Mouse (Mus musculus): ENCODE measurements at regions not wholly inside any gene's neighbourhood (a gene's known extent, or its start where the extent isn't known, plus 50 kb on each side); places are given as distances from the start of the nearest gene placed in this dataset.

- Histone ChIP-seq H3K4me3 (ENCODE audit: insufficient read depth, low read length) (no peak overlapping the region), H3K4me1 (ENCODE audit: control insufficient read depth, insufficient read depth, low read length) (no peaks in the 10 kb centered on the region), H3K27ac (ENCODE audit: insufficient read depth, low read length) (no peak overlapping the region)
- TF ChIP-seq CTCF (IDR thresholded peaks at IDR 0.05; ENCODE audit: borderline replicate concordance, insufficient read depth, low read length) (no peak), POLR2A (IDR thresholded peaks at IDR 0.05; ENCODE audit: low read depth, low read length) (no peak)
Observed at GRCm38 (mm10) chr9:93947053-93947452, 590.8 kb downstream of the 1190002N15Rik start.

DNA sequence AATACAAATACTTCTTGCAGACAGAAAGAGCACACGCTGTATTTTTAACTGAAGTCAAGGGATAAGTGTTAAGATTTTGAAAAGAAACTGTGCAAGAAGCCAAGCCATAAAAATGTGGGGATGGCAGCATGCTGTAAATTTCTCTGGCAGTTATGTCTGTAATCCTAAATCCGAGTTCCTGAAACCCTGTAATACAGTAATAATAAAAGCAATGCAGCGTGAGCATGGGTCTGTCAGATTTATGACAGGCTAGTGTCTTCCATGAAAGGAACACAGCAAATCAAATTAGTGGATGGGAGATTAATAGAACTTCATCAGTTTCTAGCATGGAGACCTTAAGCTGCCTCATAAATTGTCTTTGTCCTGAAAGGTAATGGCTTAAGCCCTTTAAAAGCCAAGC lies 597.7 kb downstream of the 1190002N15Rik start:
- H3K27ac ChIP-seq (ENCODE audit: insufficient read depth, low read length): no peak overlapping the region
- H3K4me1 ChIP-seq (ENCODE audit: control insufficient read depth, insufficient read depth, low read length): no peaks in the 10 kb centered on the region
- TF ChIP-seq POLR2A (IDR thresholded peaks at IDR 0.05; ENCODE audit: low read depth, low read length) (no peak), CTCF (IDR thresholded peaks at IDR 0.05; ENCODE audit: borderline replicate concordance, insufficient read depth, low read length) (no peak)
- no peak overlapping the region for H3K4me3 ChIP-seq (ENCODE audit: insufficient read depth, low read length)

- Histone ChIP-seq H3K4me1 (ENCODE audit: control insufficient read depth, insufficient read depth, low read length) (no peaks in the 10 kb centered on the region), H3K4me3 (ENCODE audit: insufficient read depth, low read length) (no peak overlapping the region), H3K27ac (ENCODE audit: insufficient read depth, low read length) (no peak overlapping the region)
- TF ChIP-seq CTCF (IDR thresholded peaks at IDR 0.05; ENCODE audit: borderline replicate concordance, insufficient read depth, low read length) (no peak), POLR2A (IDR thresholded peaks at IDR 0.05; ENCODE audit: low read depth, low read length) (no peak)
Observed at GRCm38 (mm10) chr9:93930684-93931083, 607.2 kb downstream of the 1190002N15Rik start.

DNA sequence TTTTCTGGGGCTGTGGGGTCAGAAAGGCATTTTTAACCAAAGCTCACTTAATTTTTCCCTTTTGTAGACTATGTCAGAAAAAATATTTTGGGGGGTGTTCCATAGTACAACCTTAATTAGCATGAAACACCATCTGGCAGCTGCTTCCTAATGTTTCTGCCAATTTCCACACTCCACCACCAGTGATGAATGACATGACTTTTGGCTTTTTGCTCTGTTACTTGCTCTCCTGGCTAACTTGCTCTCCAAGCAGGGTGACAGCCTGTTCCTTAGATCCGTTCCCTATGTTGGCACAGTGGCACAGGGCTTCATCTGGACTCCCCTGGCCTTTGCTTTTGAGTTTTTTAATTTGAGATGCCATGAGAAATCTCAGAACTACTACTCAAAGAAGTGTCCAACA lies 648.6 kb downstream of the 1190002N15Rik start:
- TF ChIP-seq CTCF (IDR thresholded peaks at IDR 0.05; ENCODE audit: borderline replicate concordance, insufficient read depth, low read length) (no peak), POLR2A (IDR thresholded peaks at IDR 0.05; ENCODE audit: low read depth, low read length) (no peak)
- H3K4me1 ChIP-seq (ENCODE audit: control insufficient read depth, insufficient read depth, low read length): no peaks in the 10 kb centered on the region

DNA sequence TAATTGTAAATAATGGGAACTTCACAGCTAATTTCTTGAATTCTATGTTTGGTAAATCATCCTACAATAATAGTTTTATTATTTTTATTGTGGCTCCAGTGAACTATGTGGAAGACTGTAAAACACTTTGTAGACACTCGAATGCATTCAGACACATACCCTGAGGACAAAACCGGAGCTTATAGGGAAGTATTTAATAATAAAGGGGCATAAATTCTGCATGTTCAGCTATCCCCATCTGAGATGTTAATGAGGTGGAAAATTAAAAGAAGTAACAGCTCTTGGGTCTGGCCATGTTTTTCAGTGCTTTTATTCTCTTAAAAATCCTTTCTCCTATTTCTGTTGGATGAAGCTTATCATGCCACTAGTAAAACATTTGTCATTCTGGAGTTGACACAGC lies 657.8 kb downstream of the 1190002N15Rik start:
- TF ChIP-seq POLR2A (IDR thresholded peaks at IDR 0.05; ENCODE audit: low read depth, low read length) (no peak), CTCF (IDR thresholded peaks at IDR 0.05; ENCODE audit: borderline replicate concordance, insufficient read depth, low read length) (no peak)
- Histone ChIP-seq H3K4me1 (ENCODE audit: control insufficient read depth, insufficient read depth, low read length) (no peaks in the 10 kb centered on the region), H3K4me3 (ENCODE audit: insufficient read depth, low read length) (no peak overlapping the region), H3K27ac (ENCODE audit: insufficient read depth, low read length) (no peak overlapping the region)

More for the DNA sequence above, 648.6 kb downstream of the 1190002N15Rik start:
- no peak overlapping the region for H3K4me3 ChIP-seq (ENCODE audit: insufficient read depth, low read length)
- no peak overlapping the region for H3K27ac ChIP-seq (ENCODE audit: insufficient read depth, low read length)

GRCm38 (mm10) chr9:93879572-93879971 lies 658.3 kb downstream of the 1190002N15Rik start:
- no peak overlapping the region for H3K27ac ChIP-seq (ENCODE audit: insufficient read depth, low read length)
- no peak for TF ChIP-seq POLR2A (IDR thresholded peaks at IDR 0.05; ENCODE audit: low read depth, low read length)
- TF ChIP-seq CTCF (IDR thresholded peaks at IDR 0.05; ENCODE audit: borderline replicate concordance, insufficient read depth, low read length): no peak
- no peak overlapping the region for H3K4me3 ChIP-seq (ENCODE audit: insufficient read depth, low read length)
- H3K4me1 ChIP-seq (ENCODE audit: control insufficient read depth, insufficient read depth, low read length): no peaks in the 10 kb centered on the region

DNA sequence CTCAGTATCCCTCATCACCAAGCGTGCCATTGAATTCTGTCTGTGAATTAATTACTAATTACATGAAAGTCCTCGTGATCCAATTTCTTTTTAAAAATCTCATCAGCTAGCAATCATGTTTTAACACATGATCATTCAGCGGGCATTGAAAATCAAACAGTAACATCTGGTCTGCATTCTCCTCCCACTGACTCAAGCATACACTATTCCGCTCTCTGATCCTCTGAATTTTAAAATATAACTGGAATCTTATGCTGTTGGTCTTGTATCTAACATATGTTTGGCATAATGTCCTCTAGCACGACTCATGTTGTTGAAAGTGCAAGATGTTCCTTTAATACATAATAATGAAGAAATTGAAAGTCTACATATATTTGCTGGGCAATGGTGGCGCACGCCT lies 667.1 kb downstream of the 1190002N15Rik start:
- TF ChIP-seq POLR2A (IDR thresholded peaks at IDR 0.05; ENCODE audit: low read depth, low read length) (no peak), CTCF (IDR thresholded peaks at IDR 0.05; ENCODE audit: borderline replicate concordance, insufficient read depth, low read length) (no peak)
- H3K4me3 ChIP-seq (ENCODE audit: insufficient read depth, low read length): no peak overlapping the region
- no peak overlapping the region for H3K27ac ChIP-seq (ENCODE audit: insufficient read depth, low read length)
- H3K4me1 ChIP-seq (ENCODE audit: control insufficient read depth, insufficient read depth, low read length): no peaks in the 10 kb centered on the region

- TF ChIP-seq POLR2A (IDR thresholded peaks at IDR 0.05; ENCODE audit: low read depth, low read length) (no peak), CTCF (IDR thresholded peaks at IDR 0.05; ENCODE audit: borderline replicate concordance, insufficient read depth, low read length) (no peak)
- no peaks in the 10 kb centered on the region for H3K4me1 ChIP-seq (ENCODE audit: control insufficient read depth, insufficient read depth, low read length)
Observed at GRCm38 (mm10) chr9:93857937-93858336, 679.9 kb downstream of the 1190002N15Rik start.

DNA sequence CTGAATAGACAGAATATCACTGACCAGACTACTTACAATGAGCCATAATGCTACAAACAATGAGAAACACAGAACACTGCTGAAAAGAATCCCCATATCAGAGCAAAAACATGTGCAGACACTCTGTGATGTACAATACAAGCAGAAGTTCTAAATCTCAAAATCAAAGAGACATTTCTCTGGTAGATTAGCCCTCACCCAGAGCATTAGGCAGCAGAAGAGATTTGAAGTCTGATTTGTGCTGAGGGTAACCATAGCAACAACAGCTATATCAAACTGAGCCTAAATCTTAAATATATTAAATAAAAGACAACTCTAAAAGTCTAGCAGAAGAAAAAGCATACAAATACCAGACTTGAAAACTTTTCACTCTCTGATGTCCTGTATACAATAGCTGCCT lies 691.5 kb downstream of the 1190002N15Rik start:
- Histone ChIP-seq H3K4me3 (ENCODE audit: insufficient read depth, low read length) (no peak overlapping the region), H3K4me1 (ENCODE audit: control insufficient read depth, insufficient read depth, low read length) (no peaks in the 10 kb centered on the region), H3K27ac (ENCODE audit: insufficient read depth, low read length) (no peak overlapping the region)
- TF ChIP-seq CTCF (IDR thresholded peaks at IDR 0.05; ENCODE audit: borderline replicate concordance, insufficient read depth, low read length) (no peak), POLR2A (IDR thresholded peaks at IDR 0.05; ENCODE audit: low read depth, low read length) (no peak)

More at GRCm38 (mm10) chr9:93857937-93858336, 679.9 kb downstream of the 1190002N15Rik start:
- Histone ChIP-seq H3K27ac (ENCODE audit: insufficient read depth, low read length) (no peak overlapping the region), H3K4me3 (ENCODE audit: insufficient read depth, low read length) (no peak overlapping the region)

- H3K4me3 ChIP-seq (ENCODE audit: insufficient read depth, low read length): no peak overlapping the region
- no peak overlapping the region for H3K27ac ChIP-seq (ENCODE audit: insufficient read depth, low read length)
- TF ChIP-seq CTCF (IDR thresholded peaks at IDR 0.05; ENCODE audit: borderline replicate concordance, insufficient read depth, low read length) (no peak), POLR2A (IDR thresholded peaks at IDR 0.05; ENCODE audit: low read depth, low read length) (no peak)
- H3K4me1 ChIP-seq (ENCODE audit: control insufficient read depth, insufficient read depth, low read length): no peaks in the 10 kb centered on the region
Observed at GRCm38 (mm10) chr9:93843869-93844268, 694.0 kb downstream of the 1190002N15Rik start.

All from embryonic fibroblast, embryonic 13.5 days (primary cell).